Mouse (Mus musculus) cerebellum, adult 18-20 months (tissue): ENCODE measurements around the gene Trp53.

Experiments
- DNase-seq, 2 experiments: peaks; one replicate each; pipeline ENCODE4 v3.0.0; 2021

The Trp53 gene

GRCm38 (mm10) chr11:69563373-69563772 lies 16.8 kb upstream of the Trp53 start:
- DNase-seq: no peak

GRCm38 (mm10) chr11:69564391-69564790 lies 15.8 kb upstream of the Trp53 start:
- DNase-seq: no peak

- no peak for DNase-seq
These were observed 15.0 kb upstream of the Trp53 start for GRCm38 (mm10) chr11:69565131-69565530.

- DNase-seq: no peak
These were observed 4.9 kb upstream of the Trp53 start for GRCm38 (mm10) chr11:69575220-69575619.

- DNase-seq: no peak
These were observed 3.9 kb upstream of the Trp53 start for GRCm38 (mm10) chr11:69576307-69576706.

- DNase-seq: no peak
These were observed 1.9 kb upstream of the Trp53 start for GRCm38 (mm10) chr11:69578301-69578700.

- DNase-seq: peak; percentile 94 to 99
These were observed 786 bp upstream of the Trp53 start for GRCm38 (mm10) chr11:69579128-69580017.

- DNase-seq: no peak
These were observed 500 bp downstream of the Trp53 start for GRCm38 (mm10) chr11:69580572-69581146.

GRCm38 (mm10) chr11:69581147-69581688 lies 1.1 kb downstream of the Trp53 start:
- DNase-seq: peak; percentile 95 to 96

- no peak for DNase-seq
These were observed 1.7 kb downstream of the Trp53 start for GRCm38 (mm10) chr11:69581814-69582213.

GRCm38 (mm10) chr11:69582230-69582805 lies 2.2 kb downstream of the Trp53 start:
- DNase-seq: no peak

- DNase-seq: no peak
These were observed 3.8 kb downstream of the Trp53 start for GRCm38 (mm10) chr11:69584008-69584407.

GRCm38 (mm10) chr11:69584937-69585336 lies 4.8 kb downstream of the Trp53 start:
- DNase-seq: no peak

GRCm38 (mm10) chr11:69585718-69586325 lies 5.7 kb downstream of the Trp53 start:
- DNase-seq: no peak

GRCm38 (mm10) chr11:69589207-69589834 lies 9.2 kb downstream of the Trp53 start:
- DNase-seq: no peak

- DNase-seq: no peak
These were observed 10.5 kb downstream of the Trp53 start for GRCm38 (mm10) chr11:69590622-69591021.

GRCm38 (mm10) chr11:69591424-69591823 lies 11.3 kb downstream of the Trp53 start:
- no peak for DNase-seq

GRCm38 (mm10) chr11:69591899-69592637 lies 11.9 kb downstream of the Trp53 start:
- DNase-seq: peak; percentile 45 to 50

GRCm38 (mm10) chr11:69592799-69593198 lies 12.6 kb downstream of the Trp53 start:
- DNase-seq: no peak

GRCm38 (mm10) chr11:69594853-69595252 lies 14.7 kb downstream of the Trp53 start:
- no peak for DNase-seq

GRCm38 (mm10) chr11:69599436-69599835 lies 19.3 kb downstream of the Trp53 start:
- no peak for DNase-seq

- DNase-seq: peak; percentile 57 to 59
These were observed 19.9 kb downstream of the Trp53 start for GRCm38 (mm10) chr11:69600098-69600497.
